Mouse (Mus musculus) adrenal gland (tissue): ENCODE measurements at regions not wholly inside any gene's neighbourhood (a gene's known extent, or its start where the extent isn't known, plus 50 kb on each side); places are given as distances from the start of the nearest gene placed in this dataset.

ENCODE experiments used
- intact Hi-C: fragments of 180-260 bp; cut with DNase I; formaldehyde crosslinking; loops from one replicate; pipeline ENCODE4 v1.15.1; 2025

GRCm38 (mm10) chr13:44534575-44535080, 194.6 kb upstream of the Jarid2 start:
- intact Hi-C loops, result no loop called here

DNA sequence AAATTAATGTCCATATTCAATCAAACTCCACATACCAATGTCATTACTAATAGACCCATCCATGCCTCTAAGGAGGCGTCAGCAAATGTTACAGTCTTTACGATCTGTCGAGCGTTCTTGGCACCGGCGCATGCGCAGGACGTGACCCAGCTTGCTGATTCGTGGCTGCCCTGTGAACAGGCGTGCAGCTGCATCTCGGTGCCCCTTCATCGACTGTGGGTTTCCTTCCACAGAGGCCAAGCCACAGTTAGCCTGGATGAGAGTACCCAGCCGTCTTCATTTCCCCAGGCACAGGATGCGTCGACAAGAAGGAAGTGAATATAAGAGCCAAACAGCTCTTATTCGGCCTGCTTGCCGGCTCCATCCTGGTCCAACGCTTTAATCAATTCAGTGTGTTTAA, 193.8 kb upstream of the Jarid2 start:
- intact Hi-C loops, result no loop called here

DNA sequence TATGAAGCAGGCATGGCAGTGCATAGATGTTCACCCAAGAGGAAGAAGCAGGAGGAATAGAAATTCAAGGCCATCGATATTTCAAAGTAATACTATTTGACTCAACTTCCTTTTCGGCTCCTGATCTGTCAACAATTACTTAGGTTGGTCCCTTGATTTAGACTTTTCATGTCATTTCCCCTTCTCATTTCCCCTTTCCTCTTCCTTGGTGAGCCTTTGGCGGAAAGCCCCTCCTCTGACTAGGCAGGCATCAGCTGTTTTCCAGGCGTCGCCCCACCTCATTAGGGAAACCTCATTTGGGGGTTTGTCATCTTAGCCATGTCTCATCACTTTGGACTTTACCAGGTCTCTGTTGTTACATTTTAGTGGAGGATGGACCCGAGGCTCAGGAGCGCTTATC, 191.0 kb upstream of the Jarid2 start:
- intact Hi-C loops, result no loop called here

DNA sequence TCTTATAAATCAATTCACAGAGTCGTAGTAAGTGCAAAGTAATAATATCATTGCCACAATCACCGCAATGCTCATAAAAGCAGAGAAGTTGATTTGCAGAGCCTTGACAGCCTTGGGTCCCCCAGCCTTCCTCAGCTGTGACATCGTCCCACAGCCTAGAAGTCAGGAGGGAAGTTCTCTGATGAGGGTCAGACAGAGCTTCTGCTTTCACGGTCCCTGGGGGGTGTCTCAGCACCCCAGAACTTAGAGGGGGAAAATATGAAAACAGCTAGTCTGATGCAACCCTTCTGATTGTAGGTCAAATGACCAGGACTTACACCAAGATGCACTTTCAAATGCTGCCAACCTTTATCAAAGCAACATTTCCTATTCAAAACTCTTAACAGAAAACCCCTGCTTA, 188.9 kb upstream of the Jarid2 start:
- intact Hi-C loops, result no loop called here

DNA sequence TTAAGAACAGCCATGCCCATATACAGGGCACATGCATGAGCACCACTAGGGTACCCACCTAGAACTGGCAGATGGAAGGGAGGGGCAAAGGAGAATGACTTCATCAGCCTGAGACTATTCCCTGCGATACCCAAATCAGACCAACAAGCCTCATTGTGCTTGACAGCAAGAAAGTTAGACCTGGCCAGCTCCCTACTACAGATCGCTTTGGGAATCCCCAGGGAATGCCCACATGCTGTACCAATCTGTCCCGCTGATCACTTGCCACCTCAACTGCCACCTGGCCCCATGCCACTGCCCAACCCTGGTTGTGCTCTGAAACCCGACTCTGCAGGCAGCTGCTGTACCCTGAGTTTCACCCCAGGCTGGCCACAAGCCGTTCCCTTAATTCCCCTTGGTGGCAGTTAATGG, 188.0 kb upstream of the Jarid2 start:
- intact Hi-C loops, result no loop called here

GRCm38 (mm10) chr13:44544786-44545185, 184.5 kb upstream of the Jarid2 start:
- intact Hi-C loops, result no loop called here

DNA sequence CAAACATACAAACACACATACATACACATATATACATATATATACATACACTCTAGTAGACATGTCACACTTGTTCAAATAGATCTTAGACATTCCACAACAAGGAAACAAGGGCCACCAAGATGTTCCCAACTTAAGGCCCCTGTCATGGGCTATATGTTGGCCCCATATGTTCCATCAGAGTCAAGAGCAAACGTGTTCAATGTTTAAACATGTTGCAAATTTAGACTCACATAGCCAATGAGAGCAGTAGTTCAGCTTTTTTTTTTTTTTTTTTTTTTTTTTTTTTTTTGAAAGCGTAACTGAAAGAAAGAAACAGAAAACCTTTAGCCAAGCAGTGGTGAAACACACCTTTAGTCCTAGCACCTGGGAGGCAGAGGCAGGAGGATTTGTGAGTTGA, 183.0 kb upstream of the Jarid2 start:
- intact Hi-C loops, result no loop called here

DNA sequence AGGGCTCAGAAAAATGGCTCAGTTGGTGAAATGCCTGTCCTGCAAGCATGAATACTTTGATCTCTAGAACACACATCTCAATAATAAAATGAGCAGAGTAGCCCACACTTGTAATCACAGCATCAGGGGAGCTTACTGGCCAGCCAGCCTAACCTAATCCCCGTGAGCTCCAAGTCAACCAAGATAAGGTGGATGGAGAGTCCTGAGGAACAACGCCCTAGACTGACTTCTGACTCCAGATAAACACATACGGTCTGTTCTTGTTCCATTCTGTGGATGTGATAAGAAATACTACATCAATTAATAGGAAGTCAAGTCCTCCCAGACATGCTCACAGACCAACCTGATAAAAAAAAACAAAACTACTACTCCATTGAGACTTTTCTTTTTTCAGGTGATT, 180.4 kb upstream of the Jarid2 start:
- intact Hi-C loops, result no loop called here

DNA sequence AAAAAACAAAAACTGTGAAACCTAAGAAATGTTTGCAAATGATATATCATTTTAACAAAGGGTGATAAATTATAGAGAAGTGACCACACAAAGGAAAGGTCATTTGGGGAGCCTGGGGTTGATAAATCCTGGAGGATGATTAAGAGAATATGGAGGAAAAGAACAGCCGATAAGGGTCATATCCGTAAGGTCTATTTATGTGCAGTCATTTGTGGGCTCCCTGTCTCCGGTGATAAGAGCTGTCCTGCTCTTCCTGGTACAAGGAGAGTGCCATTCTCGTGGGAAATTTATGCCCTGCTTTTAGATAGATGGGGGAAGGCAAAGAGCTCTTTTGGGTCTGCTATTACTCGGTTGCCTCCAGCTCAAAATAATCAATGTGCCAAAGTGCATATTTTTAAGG, 175.9 kb upstream of the Jarid2 start:
- intact Hi-C loops, result no loop called here

DNA sequence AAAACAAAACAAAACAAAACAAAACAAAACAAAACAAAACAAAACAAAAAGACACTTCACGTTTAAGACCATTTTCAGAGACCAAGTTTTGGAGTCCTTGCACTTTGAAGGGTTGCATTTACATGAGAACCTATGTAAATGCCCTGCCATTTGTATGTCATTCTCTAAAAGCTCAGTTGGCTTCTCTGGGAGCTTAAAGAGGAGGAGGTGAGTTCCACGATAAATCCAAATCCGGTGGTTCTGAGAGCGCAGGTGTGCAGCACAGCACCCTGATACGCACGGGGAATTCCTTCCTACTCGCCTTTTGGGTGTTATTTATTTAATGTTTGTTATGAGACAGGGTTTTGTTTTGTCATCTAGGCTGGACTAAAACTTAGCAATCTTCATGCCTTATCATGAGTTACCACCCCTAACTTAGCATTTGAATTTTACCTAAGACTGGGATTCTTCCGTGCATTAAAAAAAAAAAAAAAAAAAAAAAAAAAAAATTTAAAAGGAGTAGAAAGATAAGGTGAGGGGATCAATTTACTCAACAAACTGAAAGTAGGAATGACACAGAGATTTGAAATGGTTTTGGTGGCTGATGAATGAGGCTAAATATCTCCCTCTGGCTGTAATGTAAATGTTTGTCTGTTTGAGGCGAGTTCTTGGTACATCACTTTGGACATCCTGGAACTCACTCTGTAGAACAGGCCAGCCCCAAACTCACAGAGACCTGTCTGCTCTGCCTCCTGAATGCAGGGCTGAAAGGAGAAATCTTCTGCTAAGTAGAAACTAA, 174.4 kb upstream of the Jarid2 start:
- intact Hi-C loops, result no loop called here

GRCm38 (mm10) chr13:44555979-44556378, 173.3 kb upstream of the Jarid2 start:
- intact Hi-C loops, result no loop called here

DNA sequence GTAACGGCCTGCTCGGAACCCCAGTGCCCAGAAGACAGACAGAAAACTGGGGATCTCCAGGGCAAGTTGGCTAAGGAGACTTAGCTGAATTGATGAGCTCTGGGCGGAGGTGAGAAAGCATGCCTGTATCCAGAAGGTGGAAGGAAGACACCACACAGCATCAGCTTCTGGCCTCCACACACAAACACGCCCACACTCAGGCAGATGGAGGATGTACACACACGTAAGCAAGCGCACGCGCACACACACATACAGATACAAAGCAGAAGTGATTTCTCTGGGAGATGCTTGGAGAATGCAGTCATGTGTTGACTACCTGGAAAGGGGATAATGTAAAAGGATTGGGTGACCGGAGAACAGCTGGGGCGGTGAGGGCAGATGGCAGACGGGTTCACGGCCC, 171.2 kb upstream of the Jarid2 start:
- intact Hi-C loops, result no loop called here

GRCm38 (mm10) chr13:44558491-44559177, 170.6 kb upstream of the Jarid2 start:
- intact Hi-C loops, result no loop called here

GRCm38 (mm10) chr13:44559178-44559565, 170.1 kb upstream of the Jarid2 start:
- intact Hi-C loops, result no loop called here

DNA sequence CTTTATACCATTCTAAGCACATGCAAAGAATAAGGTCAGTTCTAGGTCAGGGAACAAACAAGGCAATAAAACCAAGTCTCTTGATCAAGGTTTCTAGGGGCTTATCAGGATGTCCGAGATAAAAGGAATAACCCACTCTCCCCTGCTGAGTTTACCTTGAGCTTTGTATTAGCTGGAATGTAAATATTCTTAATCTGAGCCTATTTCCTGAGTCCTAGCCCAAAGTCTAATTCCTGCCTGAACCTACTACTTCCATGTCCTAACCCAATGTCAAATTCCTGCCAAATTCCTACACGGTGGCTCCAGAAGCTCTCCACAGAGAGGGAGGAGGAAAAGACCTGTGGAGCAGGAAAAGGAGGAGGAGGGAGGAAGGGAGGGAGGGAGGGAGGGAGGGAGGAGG, 169.6 kb upstream of the Jarid2 start:
- intact Hi-C loops, result no loop called here

- intact Hi-C loops, result no loop called here
Observed at GRCm38 (mm10) chr13:44564705-44565104, 164.6 kb upstream of the Jarid2 start.

GRCm38 (mm10) chr13:44567696-44568095, 161.6 kb upstream of the Jarid2 start:
- intact Hi-C loops, result no loop called here

GRCm38 (mm10) chr13:44569241-44569778, 160.0 kb upstream of the Jarid2 start:
- intact Hi-C loops, result no loop called here

- intact Hi-C loops, result loop anchor here (10.0 kb wide), 1 partner anchor 149 kb away; no protein-coding TSS in a partner anchor
Observed at GRCm38 (mm10) chr13:44573463-44573862, 155.8 kb upstream of the Jarid2 start.

DNA sequence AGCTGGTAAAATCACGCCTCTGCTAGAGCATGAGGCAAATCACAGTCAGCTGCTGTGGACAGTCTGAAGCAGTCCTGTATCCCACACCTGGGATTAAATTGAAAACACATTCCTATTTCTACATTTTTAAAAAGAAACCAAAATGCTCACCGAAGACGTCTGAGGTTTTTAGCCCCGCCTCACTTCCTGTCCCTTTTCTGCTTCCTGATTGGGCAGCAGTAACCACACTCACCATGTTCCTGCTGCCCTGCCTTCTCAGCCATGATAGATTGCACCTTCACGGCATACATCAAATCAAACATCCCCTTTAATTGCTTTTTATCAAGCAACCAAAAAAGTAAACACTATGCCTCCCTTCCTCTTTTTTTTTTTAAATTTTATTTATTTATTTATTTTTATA, 150.1 kb upstream of the Jarid2 start:
- intact Hi-C loops, result loop anchor here (10.0 kb wide), 1 partner anchor 154 kb away; no protein-coding TSS in a partner anchor

GRCm38 (mm10) chr13:44580156-44580736, 149.0 kb upstream of the Jarid2 start:
- intact Hi-C loops, result no loop called here

DNA sequence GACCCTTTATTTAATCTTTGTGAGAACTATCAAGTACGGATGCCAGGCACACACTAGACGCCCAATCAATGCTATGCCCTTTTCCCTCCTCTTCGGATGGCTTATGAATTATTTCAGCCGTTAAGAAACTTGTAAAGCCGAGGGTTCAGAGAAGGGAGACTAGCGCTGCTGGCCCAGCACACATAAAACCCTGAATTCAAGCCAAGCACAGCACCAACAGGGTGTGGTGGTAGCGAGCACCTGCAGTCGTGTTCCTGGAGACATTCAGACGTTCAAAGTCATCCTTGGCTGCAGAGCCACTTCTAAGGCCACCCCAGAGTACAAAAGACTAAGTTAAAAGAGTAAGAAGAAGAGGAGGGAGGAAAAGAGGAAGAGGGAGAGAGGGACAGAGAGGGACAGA, 148.5 kb upstream of the Jarid2 start:
- intact Hi-C loops, result no loop called here
